Mouse (Mus musculus) stomach, embryonic 15.5 days (tissue): Measurements from ENCODE around the gene Dnase1. TPM values are rescaled to one million over a fixed set of nuclear protein-coding genes. Genes with fewer than 3 reads are reported as not detected.
"Not testable (repeated sequence)": the region's sequence is repeated elsewhere in the genome, so short reads cannot be mapped to it uniquely, and the experiment has no call there.

Experiments
- ATAC-seq: fragments of 200-750 bp; cut with Nextera tagmentation; 2 replicates; pipeline ENCODE4 v1.8.0; 2017; ENCODE audit warnings: low read depth, moderate number of reproducible peaks, moderate TSS enrichment; ENCODE audit not compliant: insufficient read depth, low FRiP score
- H3K27ac ChIP-seq: fragments of 300-500 bp; sonication (generic); 2 replicates; pipeline ENCODE4 v1.5.1; 2015; ENCODE audit warnings: mild to moderate bottlenecking, inconsistent platforms
- H3K27me3 ChIP-seq: fragments of 300-500 bp; sonication (generic); replicated peaks from 2 replicates; pipeline ENCODE4 v1.6.1; 2015; ENCODE audit warnings: inconsistent platforms
- H3K36me3 ChIP-seq: fragments of 300-500 bp; sonication (generic); 2 replicates; pipeline ENCODE4 v1.6.1; 2015; ENCODE audit warnings: inconsistent platforms
- H3K4me1 ChIP-seq: fragments of 300-500 bp; sonication (generic); 2 replicates; pipeline ENCODE4 v1.6.1; 2015; ENCODE audit warnings: inconsistent platforms
- H3K4me2 ChIP-seq: fragments of 300-500 bp; sonication (generic); 2 replicates; pipeline ENCODE4 v1.6.1; 2015; ENCODE audit warnings: mild to moderate bottlenecking, inconsistent platforms
- H3K4me3 ChIP-seq: fragments of 300-500 bp; sonication (generic); replicated peaks from 2 replicates; pipeline ENCODE4 v1.5.1; 2015; ENCODE audit warnings: inconsistent platforms
- H3K9ac ChIP-seq: fragments of 300-500 bp; sonication (generic); 2 replicates; pipeline ENCODE4 v1.6.1; 2015; ENCODE audit warnings: inconsistent platforms
- H3K9me3 ChIP-seq: fragments of 300-500 bp; sonication (generic); 2 replicates; pipeline ENCODE4 v1.6.1; 2016; ENCODE audit warnings: inconsistent platforms
- WGBS: fragments of 180-500 bp; shearing (Covaris S2); methylation state at CpG from one replicate; pipeline ENCODE4 v1.1.7; 2015; 5-methylcytosine and 5-hydroxymethylcytosine counted together
- polyA plus RNA-seq: library from polyadenylated mRNA; unstranded; fragments of >200 nt; fragmentation: Nextera tagmentation; extraction: Ambion mirVana; gene quantifications from 2 replicates; pipeline ENCODE4 v1.2.1, GENCODE M21; 2015

Dnase1 gene
- polyA plus RNA-seq, 1 experiment from 2014 or later, result 4.6 TPM

DNA sequence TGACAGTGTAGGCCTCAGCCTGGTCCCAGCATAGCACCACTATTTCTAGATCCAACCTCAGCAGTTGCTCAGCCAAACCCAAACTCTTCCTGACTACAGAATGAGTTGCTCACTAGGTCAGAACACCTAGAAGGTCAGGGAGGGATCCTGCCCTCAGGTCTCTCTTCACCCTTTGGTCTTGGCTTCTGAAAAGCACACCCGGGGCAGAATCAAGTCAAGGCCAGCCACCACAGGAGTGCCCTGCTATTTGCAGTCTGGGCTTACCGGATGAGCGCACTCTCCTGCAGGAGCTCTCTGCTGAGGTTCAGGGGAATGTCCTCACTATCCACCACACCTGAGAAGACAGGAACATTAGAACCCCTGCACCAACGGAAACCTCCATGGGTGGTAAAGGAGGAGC, 15.9 kb downstream of the Dnase1 start:
- no peaks in the 10 kb centered on the region for H3K27me3 ChIP-seq
- 89% methylated on average over 4 of the region's 4 CpGs for WGBS
- no peak overlapping the region for H3K27ac ChIP-seq
- peaks cover 51% of the 10 kb centered on the region for H3K36me3 ChIP-seq
- H3K9ac ChIP-seq, result no peak overlapping the region
- no peak for ATAC-seq
- H3K4me1 ChIP-seq, result no peaks in the 10 kb centered on the region
- H3K4me3 ChIP-seq, result no peak overlapping the region
- H3K9me3 ChIP-seq, result no peaks in the 10 kb centered on the region
- no peak overlapping the region for H3K4me2 ChIP-seq

DNA sequence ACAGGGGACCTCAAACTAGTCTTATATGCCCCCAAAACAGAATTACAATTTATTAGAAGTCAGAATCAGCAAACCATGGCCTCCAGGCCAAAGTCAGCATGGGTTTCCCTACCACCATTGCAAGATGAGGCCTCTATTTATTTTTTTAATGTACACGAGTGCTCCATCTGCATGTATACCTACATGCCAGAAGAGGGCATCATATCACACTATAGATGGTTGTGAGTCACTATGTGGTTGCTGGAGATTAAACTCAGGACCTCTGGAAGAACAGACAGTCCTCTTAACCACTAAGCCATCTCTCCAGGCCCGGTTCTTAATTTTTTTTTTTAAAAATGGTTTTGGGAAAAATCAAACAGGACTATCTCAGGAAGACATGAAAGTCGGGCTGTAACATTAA, 17.1 kb downstream of the Dnase1 start:
- no peaks in the 10 kb centered on the region for H3K27me3 ChIP-seq
- no peak overlapping the region for H3K9ac ChIP-seq
- no peak overlapping the region for H3K27ac ChIP-seq
- no peaks in the 10 kb centered on the region for H3K9me3 ChIP-seq
- no peak overlapping the region for H3K4me2 ChIP-seq
- ATAC-seq, result no peak
- peaks cover 51% of the 10 kb centered on the region for H3K36me3 ChIP-seq
- WGBS, result 79% methylated on average over 3 of the region's 3 CpGs
- H3K4me3 ChIP-seq, result no peak overlapping the region
- no peaks in the 10 kb centered on the region for H3K4me1 ChIP-seq

DNA sequence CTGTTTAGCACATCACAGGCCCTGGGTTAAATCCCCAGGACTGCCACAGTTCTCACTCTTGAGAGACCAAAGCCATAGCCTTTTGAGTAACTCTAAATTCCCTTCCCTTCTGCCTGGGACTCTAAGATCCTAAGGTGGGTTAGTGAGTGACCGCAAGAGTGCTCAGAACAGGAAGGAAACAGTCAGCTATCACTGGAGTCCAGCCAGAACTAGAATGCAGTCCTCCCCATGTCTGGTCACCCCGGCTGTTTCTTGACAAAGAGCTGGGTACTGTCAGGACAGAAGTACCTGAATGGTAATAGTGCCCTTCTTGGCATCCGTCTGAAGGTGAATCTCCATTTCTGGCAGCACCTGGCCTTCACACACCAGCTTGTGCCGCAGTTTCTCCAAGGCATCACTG, 28.2 kb downstream of the Dnase1 start:
- no peak overlapping the region for H3K27ac ChIP-seq
- no peaks in the 10 kb centered on the region for H3K9me3 ChIP-seq
- H3K4me3 ChIP-seq, result no peak overlapping the region
- H3K4me2 ChIP-seq, result no peak overlapping the region
- no peaks in the 10 kb centered on the region for H3K27me3 ChIP-seq
- no peaks in the 10 kb centered on the region for H3K4me1 ChIP-seq
- WGBS, result 89% methylated on average over 4 of the region's 4 CpGs
- ATAC-seq, result no peak
- H3K9ac ChIP-seq, result no peak overlapping the region
- H3K36me3 ChIP-seq, result peaks cover 42% of the 10 kb centered on the region

DNA sequence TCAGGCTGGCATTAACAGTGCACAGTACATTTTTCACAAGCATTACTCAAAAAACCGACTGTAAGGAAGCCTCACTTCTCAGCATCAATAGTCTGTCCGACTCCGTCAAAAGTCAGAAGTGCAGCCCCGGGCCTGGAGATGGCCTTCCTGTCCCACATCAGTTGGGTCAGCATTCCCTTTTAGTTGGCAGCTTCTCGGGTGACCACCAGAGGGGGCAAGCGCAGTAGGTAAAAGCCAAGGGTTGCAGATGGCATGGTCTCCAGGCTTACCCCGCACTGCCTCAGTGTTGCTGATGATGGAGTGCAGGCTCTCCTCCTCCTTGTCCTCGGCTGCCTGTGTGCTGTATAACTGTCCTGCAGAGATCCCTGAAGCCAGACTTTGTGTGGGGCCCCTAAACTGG, 31.8 kb downstream of the Dnase1 start:
- H3K4me1 ChIP-seq, result no peaks in the 10 kb centered on the region
- WGBS, result 55% methylated on average over 8 of the region's 8 CpGs
- H3K36me3 ChIP-seq, result peaks cover 21% of the 10 kb centered on the region
- no peaks in the 10 kb centered on the region for H3K27me3 ChIP-seq
- no peak overlapping the region for H3K27ac ChIP-seq
- ATAC-seq, result no peak
- no peak overlapping the region for H3K4me2 ChIP-seq
- no peak overlapping the region for H3K4me3 ChIP-seq
- H3K9me3 ChIP-seq, result no peaks in the 10 kb centered on the region
- H3K9ac ChIP-seq, result no peak overlapping the region

DNA sequence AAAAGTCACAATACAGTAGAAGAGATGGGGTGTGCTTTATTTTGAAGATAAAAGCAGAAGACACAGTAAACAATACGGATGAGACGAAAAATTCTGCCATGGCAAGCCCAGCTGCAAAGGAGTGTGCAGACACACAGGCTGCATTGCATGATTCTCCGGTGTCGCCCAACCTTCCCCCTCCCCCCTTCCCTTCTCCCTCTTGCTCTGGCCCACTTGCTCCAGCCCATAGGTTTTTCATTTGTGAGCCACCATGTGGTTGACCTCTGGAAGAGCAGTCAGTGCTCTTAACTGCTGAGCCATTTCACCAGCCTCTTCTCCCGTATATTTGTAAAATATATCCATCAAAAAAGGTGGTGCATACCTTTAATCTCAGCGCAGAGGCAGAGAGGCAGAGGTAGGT, 37.6 kb downstream of the Dnase1 start:
- H3K27ac ChIP-seq, result no peak overlapping the region
- H3K36me3 ChIP-seq, result no peaks in the 10 kb centered on the region
- peaks cover 7% of the 10 kb centered on the region; the same call in 1 of the 2 replicates for H3K4me1 ChIP-seq
- ATAC-seq, result no peak
- WGBS, result 68% methylated on average over 6 of the region's 6 CpGs
- no peaks in the 10 kb centered on the region for H3K9me3 ChIP-seq
- H3K27me3 ChIP-seq, result no peaks in the 10 kb centered on the region
- no peak overlapping the region for H3K4me3 ChIP-seq
- no peak overlapping the region for H3K9ac ChIP-seq
- H3K4me2 ChIP-seq, result no peak overlapping the region

DNA sequence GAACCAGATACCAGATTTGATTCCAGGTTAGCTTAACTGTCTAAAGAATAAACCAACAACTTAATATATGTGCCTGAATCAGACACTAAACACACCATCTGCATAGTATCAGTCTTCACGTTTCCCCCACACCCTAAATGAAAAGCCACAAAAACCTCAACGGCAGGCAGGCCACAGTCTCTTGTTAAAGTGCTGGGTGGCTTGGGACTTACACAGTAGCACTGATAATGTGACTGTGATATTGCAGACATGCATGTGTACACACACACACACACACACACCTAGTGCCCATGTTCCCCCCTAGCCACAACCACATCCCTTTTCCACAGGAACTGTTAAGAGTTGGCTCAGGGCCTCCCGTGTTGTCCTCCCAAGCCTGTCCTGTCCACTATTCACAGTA, 38.1 kb downstream of the Dnase1 start:
- Histone ChIP-seq H3K9ac (no peak overlapping the region), H3K4me1 (peaks cover 7% of the 10 kb centered on the region; the same call in 1 of the 2 replicates), H3K9me3 (no peaks in the 10 kb centered on the region), H3K4me3 (no peak overlapping the region), H3K27ac (no peak overlapping the region), H3K4me2 (no peak overlapping the region), H3K36me3 (no peaks in the 10 kb centered on the region), H3K27me3 (no peaks in the 10 kb centered on the region)
- 64% methylated on average over 3 of the region's 3 CpGs for whole genome bisulfite sequencing
- no peak for ATAC-seq

DNA sequence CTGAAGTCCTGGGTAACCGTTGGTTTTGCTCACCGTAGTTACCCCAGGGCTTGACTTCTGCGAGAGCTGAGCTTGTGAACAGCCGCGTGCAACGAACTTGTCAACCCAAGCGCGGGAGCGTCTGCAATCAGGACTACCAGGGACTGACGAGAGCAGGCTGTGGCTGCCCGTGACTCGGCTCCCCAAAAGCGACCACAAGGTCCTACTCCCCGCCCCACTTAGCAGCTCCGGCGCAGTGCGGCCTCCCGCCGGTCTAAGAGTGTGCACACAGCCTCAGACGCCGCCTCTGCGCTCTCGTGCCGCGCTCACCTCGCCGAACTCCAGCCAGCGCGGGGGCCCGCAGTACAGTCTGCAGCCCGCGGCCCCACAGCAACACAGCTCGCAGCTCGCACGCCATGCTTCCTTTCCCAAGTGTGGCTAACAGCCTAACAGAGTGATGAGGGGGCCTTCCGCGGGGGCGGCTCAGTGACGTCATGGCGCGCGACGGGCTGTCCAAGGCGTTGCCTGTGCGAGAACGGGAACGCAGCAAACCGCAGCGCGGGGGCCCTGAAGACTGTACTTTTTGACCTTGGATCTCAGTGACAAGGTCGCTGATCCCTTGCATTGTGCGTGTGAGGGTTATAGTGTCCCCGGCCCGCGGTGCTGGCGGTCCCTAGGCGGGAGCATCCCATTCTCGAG, 40.8 kb downstream of the Dnase1 start, which contains the start of gene Trap1:
Gene Trap1, minus strand, starts transcription at position 444 of the 678 bp plus-strand sequence.
- Histone ChIP-seq H3K4me3 (peak within 1 kb of the TSS; percentile 94), H3K36me3 (0 out of 2 replicates have a peak, but pooled peaks cover 6% of the 10 kb centered on the region), H3K4me2 (peak within 1 kb of the TSS; percentile 61), H3K9me3 (no peaks in the 10 kb centered on the region), H3K27ac (peak within 1 kb of the TSS; percentile 89), H3K4me1 (peaks cover 7% of the 10 kb centered on the region; the same call in 1 of the 2 replicates), H3K9ac (peak within 1 kb of the TSS; percentile 80), H3K27me3 (no peaks in the 10 kb centered on the region)
- under 1% methylated on average over 58 of the region's 58 CpGs for WGBS
- peak; percentile 96 for ATAC-seq

DNA sequence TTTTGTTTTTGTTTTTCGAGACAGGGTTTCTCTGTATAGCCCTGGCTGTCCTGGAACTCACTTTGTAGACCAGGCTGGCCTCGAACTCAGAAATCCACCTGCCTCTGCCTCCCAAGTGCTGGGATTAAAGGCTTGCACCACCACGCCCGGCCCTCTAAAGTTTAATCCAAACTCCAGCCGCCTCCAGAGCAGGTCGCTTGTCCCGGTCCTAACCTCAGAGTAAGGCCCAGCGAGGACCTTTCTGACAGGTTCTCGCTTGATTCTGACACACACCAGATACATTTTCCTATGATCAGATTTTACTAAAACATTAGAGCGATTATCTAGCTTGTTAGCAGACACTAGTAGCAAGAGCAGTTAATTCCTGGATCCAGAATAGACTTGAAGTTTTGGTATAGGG, 41.6 kb downstream of the Dnase1 start:
- H3K9ac ChIP-seq, H3K4me1 ChIP-seq, H3K9me3 ChIP-seq, H3K27ac ChIP-seq, H3K27me3 ChIP-seq, H3K36me3 ChIP-seq, ATAC-seq: not testable (repeated sequence)
- Histone ChIP-seq H3K4me2 (peak overlapping the region; percentile 61; the same call in 1 of the 2 replicates), H3K4me3 (peak overlapping the region; percentile 94; the same call in 1 of the 2 replicates)
- 59% methylated on average over 10 of the region's 10 CpGs for WGBS

DNA sequence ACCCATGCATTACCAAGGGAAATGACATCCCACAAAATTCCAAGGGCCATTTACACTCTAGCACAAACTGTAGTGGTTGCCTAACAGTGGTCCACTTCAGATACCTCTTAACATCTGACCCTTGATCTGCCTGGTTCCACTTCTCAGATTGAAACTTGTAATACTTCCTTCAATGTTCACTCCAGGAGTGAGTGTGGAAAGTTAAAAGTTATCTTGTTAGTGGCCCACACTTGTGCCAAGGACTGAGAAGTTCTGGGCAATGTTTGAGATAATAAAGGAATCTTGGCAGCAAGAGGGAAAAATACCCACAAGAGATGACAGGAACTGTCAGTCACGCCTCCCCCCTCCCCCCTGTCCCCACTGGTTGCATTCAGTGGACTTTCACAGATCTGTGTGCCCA, 42.9 kb downstream of the Dnase1 start:
- Histone ChIP-seq H3K9me3 (no peaks in the 10 kb centered on the region), H3K9ac (no peak overlapping the region), H3K27ac (no peak overlapping the region), H3K4me2 (no peak overlapping the region), H3K27me3 (no peaks in the 10 kb centered on the region), H3K4me1 (peaks cover 7% of the 10 kb centered on the region; the same call in 1 of the 2 replicates), H3K36me3 (peaks cover 13% of the 10 kb centered on the region), H3K4me3 (no peak overlapping the region)
- 63% methylated on average over 1 of the region's 1 CpGs for WGBS
- no peak for ATAC-seq

DNA sequence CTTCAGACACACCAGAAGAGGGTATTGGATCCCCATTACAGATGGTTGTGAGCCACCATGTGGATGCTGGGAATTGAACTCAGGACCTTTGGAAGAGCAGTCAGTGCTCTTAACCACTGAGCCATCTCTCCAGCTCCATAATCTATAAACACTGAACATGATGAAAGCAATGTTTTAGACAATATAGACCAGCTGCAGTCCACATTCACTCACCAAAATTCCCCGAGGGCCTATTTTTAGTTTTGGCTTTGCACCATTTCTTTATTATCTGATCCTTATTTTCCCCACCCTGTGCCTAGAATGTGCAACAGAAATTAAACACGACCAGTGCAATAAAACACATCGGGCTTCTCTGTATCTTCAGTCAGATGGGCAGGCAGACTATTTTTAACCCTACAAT, 43.7 kb downstream of the Dnase1 start:
- not testable (repeated sequence) for H3K9ac ChIP-seq, H3K4me1 ChIP-seq, H3K4me2 ChIP-seq, H3K27me3 ChIP-seq, ATAC-seq, H3K9me3 ChIP-seq, H3K4me3 ChIP-seq, H3K27ac ChIP-seq
- 64% methylated on average over 3 of the region's 3 CpGs for WGBS
- H3K36me3 ChIP-seq, result peaks cover 21% of the 10 kb centered on the region

DNA sequence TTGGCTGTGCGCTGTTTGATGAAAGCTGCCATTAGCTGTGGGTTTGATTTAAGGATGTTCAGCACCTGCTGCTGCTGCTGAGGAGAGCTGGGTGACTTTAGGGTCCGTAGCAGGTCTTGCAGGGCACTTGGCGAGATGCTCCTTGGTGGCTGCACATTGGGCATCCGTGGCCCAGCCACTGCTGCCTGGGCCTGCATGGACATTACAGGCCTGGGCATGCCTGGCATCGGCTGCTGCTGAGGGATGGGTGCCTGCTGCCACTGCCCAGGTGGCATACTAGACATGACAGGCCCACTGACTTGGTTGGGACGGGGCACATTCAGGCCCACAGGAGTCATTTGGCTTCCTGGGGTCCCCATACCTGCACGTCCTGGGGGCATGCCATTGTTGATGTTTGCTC, 48.3 kb downstream of the Dnase1 start:
- Histone ChIP-seq H3K9ac (no peak overlapping the region), H3K27me3 (no peaks in the 10 kb centered on the region), H3K4me1 (no peaks in the 10 kb centered on the region), H3K9me3 (no peaks in the 10 kb centered on the region), H3K27ac (no peak overlapping the region), H3K4me2 (no peak overlapping the region), H3K36me3 (peaks cover 45% of the 10 kb centered on the region), H3K4me3 (no peak overlapping the region)
- WGBS, result 96% methylated on average over 7 of the region's 7 CpGs
- ATAC-seq, result no peak

DNA sequence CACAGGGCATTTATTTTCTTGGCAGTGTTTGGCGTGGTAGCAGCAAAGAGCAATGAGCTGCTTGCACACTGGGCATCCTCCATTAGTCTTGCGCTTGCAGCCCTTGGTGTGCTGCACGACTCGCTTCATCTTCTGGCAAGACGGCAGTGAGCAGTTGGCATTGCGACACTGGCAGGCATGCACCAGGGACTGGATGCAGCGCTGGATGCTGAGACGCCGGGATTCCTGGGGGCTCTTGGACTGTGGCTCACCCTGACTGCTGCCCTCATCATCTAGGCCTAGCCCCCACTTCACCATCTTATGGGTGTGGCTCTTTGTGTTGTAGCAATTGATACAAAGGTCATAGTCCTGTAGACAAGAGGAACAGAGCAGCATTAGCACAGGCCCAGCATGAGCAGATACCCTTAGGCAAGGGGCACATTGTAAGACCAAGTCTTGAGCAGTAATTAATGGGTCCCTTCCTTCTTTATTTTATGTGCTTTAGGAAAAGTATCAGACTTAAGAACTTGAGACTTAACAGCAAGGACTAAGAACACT, 49.2 kb downstream of the Dnase1 start:
- H3K4me3 ChIP-seq, result no peak overlapping the region
- no peak overlapping the region for H3K27ac ChIP-seq
- H3K4me1 ChIP-seq, result no peaks in the 10 kb centered on the region
- H3K36me3 ChIP-seq, result peaks cover 54% of the 10 kb centered on the region
- no peaks in the 10 kb centered on the region for H3K9me3 ChIP-seq
- 96% methylated on average over 9 of the region's 9 CpGs for WGBS
- no peak for ATAC-seq
- no peak overlapping the region for H3K4me2 ChIP-seq
- no peaks in the 10 kb centered on the region for H3K27me3 ChIP-seq
- H3K9ac ChIP-seq, result no peak overlapping the region
